Mouse (Mus musculus) cortical plate, adult 2 months (tissue): ENCODE data around the gene Olfr159.

Source experiments
- CTCF ChIP-seq: fragments of 200-500 bp; IDR thresholded peaks from 2 replicates; pipeline ENCODE4 v1.5.1; 2011; ENCODE audit warnings: mild to moderate bottlenecking, control low read depth, low read length; ENCODE audit not compliant: insufficient read depth; ENCODE audit errors: extremely low read depth
- POLR2A ChIP-seq: fragments of 200-500 bp; IDR thresholded peaks from 2 replicates; pipeline ENCODE4 v1.6.1; 2011; ENCODE audit warnings: mild to moderate bottlenecking, low read length, control low read depth; ENCODE audit not compliant: insufficient read depth; ENCODE audit errors: extremely low read depth

- no peak for TF ChIP-seq POLR2A
- no peak for TF ChIP-seq CTCF
These were observed 24.5 kb upstream of the Olfr159 start for GRCm38 (mm10) chr4:43795296-43795695.
